Mouse (Mus musculus): ENCODE results near the gene Ostf1. TPM values are rescaled to one million over a fixed set of nuclear protein-coding genes. Genes with fewer than 3 reads are reported as not detected.

The Ostf1 gene
- total RNA-seq, 4 experiments from 2014 or later: 16.3 to 22.2 (median 18.3) TPM

DNA sequence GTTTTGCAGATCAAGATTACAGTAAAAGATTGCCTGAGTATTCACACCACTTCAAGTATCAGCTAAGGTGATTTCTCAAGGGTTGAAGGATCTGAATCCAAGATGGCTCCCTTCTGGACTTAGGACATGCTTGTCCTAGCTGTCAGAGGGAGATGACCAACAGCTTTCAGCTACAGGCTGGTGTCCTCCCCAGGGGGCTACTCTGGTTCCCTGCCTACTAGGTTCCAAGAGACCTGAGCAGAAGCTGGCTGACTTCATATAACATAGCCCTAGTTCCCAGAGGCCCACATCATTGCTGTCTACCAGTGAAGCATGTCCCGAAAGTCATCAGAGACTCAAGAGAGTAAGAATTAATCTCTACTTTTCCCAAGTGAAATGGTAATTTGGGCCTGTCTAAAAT, 62.1 kb downstream of the Ostf1 start:
- DNase-seq (ENCODE audit: low spot score in 2 of 2): no peak

DNA sequence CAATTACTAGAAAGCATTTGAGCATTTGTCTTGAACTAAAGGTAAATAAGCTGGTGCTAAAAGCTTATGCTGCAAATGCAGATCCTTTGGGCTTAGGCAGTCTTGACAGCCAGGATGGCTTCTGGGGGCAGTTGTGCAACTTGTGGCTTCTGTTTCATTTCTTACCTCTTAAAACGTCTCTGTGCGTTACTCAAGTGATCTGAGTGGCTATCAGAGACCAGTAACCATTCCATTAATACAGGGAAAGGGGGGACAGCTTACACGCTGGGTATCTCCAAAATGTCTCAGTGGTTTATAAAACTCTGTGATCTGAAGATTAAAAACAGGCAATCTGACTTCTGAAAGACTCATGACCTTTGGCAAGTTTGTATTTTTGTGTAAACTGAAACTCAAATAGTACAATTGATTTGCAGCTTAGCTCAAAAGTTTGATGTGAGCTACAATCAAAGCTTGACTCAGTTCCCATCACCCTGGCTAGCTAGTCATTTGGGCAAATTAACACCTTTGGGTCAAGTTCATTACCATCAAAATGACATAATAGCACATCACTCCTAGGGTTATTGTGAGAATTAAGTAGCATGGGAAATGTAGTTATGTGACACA, 62.7 kb downstream of the Ostf1 start:
- no peak for DNase-seq (ENCODE audit: low spot score in 2 of 2)

DNA sequence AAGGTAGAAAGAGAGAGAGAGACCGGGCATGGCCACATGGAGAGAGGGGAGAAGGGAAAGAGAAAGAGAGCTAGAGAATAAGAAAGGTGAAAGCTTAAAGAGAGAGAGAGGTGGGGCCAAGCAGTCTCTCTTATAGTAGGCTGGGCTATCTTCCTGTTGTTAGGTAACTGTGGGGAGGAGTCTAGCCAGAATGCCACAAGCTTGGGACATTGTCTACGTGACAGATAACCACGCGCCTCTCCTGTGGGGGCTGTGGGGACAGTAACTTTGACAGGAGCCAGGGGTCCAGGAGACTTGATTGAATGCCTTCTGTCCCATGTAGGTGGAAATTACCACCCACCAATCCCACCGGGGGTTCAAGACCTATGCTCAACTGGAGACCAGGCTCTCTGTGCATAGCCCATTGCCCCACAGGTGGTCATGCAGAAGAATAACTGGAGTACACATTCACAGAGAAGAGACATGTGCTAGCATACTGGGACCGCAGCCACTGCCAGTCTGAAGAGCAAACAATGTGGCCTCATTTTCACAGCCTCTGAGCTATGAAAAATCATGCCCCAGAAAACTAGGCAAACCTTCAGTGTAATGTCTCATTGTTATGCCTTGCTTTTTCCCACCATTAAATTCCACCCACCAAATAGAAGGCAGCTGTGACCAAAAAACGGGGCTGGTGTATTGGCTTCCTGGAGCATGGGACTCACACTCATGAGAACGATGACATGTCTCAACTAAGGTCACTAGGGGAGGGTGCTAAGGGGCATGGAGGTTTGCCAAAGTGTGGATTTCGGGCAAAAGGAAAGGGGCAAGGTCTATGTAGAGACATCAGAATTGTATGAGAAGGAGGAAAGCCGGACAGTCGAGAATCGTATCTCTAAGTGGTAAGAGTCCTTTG, 63.4 kb downstream of the Ostf1 start:
- no peak for DNase-seq (ENCODE audit: low spot score in 2 of 2)

DNA sequence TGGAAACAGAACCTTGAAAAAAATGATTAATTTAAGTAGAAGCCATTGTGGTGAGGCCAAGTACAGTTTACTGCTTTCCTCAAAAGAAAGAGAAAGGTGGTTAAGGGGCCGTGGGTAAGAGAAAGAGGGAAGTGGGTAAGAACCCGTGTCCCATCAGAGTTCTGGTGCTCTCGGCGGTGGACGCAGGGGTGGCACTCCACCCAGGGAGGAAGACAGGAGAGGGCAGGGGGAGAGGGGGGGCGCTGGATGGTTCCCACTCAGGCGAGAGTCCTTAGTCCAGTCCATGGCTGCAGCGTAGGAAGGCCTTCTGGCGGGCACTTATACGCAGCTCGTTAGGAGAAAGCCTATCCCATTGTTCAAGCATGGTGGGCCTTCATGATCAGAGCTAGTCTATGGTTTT, 64.1 kb downstream of the Ostf1 start:
- DNase-seq (ENCODE audit: low spot score in 2 of 2): no peak

DNA sequence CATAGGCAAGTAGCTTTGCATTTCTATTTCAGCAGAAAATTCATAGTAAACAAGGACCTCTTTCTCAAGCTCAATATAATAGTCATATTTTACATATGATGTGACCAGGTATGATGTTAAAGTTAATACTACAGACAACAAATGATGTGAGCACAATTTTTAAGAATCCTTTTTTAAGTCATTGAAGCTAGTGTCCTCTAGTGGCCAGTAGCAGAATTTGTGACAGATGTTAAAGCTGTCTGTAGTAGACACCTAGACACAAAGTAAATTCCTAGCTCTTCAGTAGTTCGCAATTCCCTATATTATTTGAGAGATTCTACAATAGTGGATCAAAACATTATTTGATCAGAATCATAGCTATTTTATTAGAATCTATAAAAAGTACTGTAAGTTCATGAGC, 73.9 kb downstream of the Ostf1 start:
- no peak for DNase-seq (ENCODE audit: low spot score in 2 of 2)

DNA sequence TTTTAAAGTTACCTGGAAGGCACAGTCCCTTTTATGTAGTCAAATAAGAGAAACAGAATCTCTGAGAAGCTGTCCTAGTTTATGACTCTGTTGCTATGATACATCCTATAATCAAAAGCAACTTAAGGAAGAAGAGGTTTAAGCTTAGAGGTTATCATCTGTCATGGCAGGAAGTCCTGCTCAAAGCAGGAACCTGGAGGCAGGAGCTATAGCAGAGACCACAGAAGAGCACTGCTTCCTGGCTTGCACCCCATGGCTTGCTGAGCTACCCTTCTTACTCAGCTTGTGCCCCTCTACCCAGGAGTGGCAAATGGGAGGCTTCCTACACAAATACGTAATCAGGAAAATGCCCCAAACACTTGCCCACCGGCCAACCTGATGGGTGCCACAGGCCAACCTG, 76.0 kb downstream of the Ostf1 start:
- no peak for DNase-seq (ENCODE audit: low spot score in 2 of 2)

DNA sequence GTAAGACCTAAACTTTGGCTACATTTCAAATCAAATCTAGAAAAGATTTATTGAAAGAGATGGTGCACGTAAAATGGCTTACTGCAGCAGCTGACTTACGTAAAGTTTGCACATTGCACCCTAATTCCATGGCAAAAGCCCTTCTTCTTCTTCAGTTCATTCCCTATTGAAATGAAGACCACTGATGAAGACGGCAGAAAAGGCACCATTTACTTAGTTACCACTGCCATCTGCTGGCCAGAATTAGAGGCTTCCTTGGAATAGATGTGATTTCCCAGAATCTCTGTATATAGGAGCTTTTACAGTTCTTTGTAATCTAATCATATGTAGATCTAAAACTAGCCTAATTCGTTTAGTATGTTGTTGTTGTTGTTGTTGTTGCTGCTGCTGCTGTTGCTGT, 83.0 kb downstream of the Ostf1 start:
- DNase-seq (ENCODE audit: low spot score in 2 of 2): peak; percentile 22 to 39

Other genes with a start within 250 kb of the Ostf1 start
- 1 to 10 TPM; 4.9 to 6.5 (median 5.6) TPM for gene Nmrk1, start 127 bp upstream of the Ostf1 start, total RNA-seq (2022)
- 10 to 100 TPM in 3 of 4 experiments, 1 to 10 TPM in 1; 9.1 to 11.1 (median 10.6) TPM for gene Carnmt1, start 38.9 kb upstream of the Ostf1 start, total RNA-seq (2022)
- gene D030056L22Rik, start 81.4 kb upstream of the Ostf1 start, total RNA-seq (2022): 10 to 100 TPM; 18.5 to 22.1 (median 20.3) TPM
- under 1 TPM; 0.34 to 0.46 (median 0.43) TPM for gene Trpm6, start 118.2 kb upstream of the Ostf1 start, total RNA-seq (2022)

Measured in left cerebral cortex, adult 8-10 months (tissue).